Mouse (Mus musculus): ENCODE data around the gene Pcare. TPM values are rescaled to one million over a fixed set of nuclear protein-coding genes. Genes with fewer than 3 reads are reported as not detected.

Gene Pcare
- total and polyA plus RNA-seq, 3 experiments: 0.02 to 0.45 (median 0.26) TPM

DNA sequence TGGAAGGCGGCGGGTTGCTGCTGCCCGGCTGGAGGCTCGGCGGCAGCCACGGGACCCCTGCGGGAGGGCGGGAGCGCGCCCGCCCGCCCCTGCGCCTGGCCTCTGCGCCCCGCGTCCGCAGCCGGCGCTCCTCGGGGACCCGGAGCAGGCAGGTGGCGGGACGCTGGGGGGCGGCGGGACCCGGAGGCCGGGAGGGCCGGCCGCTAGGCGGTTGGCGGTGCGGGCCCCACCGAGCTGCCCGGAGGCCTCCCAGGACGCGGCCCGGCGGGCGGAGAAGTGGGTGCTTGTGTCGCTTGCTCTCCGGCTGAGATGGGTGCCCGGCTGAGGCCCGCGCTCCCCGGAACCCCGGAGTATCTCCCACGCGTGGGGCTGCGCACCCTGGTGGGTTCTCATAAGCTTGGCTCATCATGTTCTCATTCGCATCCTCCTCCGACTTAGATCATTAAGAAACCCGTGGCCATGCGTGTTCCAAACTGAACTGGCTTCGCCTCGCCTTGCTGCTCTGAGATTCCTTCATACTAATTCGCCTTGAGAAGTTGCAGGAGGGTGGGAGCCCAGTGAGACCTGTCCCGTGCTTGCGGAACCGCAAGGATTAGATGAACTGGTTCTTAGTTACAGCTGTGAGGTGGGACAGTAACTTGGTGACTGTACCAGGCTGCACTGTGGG lies 30.1 kb upstream of the Pcare start:
- Histone ChIP-seq H3K4me1 (ENCODE audit: control insufficient read depth, insufficient read depth, low read length) (peaks cover 1% of the 10 kb centered on the region; the same call in 1 of the 2 replicates), H3K9ac (ENCODE audit: low read depth, low read length) (peak overlapping the region; percentile 73), H3K79me2 (replicated peaks; ENCODE audit: control insufficient read depth, insufficient read depth, low read length) (no peaks in the 10 kb centered on the region), H3K4me3 (peak overlapping the region; percentile 48), H3K27ac (peak overlapping the region; percentile 80), H3K36me3 (ENCODE audit: control insufficient read depth, insufficient read depth, low read length) (0 out of 2 replicates have a peak, but pooled peaks cover 2% of the 10 kb centered on the region), H3K27me3 (ENCODE audit: control insufficient read depth, insufficient read depth, low read length) (no peaks in the 10 kb centered on the region)
- TF ChIP-seq POLR2A (IDR thresholded peaks at IDR 0.05; ENCODE audit: insufficient read depth, low read depth, low read length): no peak
- no peak for TF ChIP-seq EP300 (IDR thresholded peaks at IDR 0.05; ENCODE audit: insufficient read depth, low read depth, low read length)
- no peak for TF ChIP-seq CTCF (IDR thresholded peaks at IDR 0.05)
- intact Hi-C loops (cut with DNase I): loop anchor here (5.0 kb wide), 1 partner anchor 121 kb away; no protein-coding TSS in a partner anchor
- peak in 1 of 2 experiments; percentile 39 for DNase-seq
- 1% methylated on average over 59 of the region's 59 CpGs for WGBS

DNA sequence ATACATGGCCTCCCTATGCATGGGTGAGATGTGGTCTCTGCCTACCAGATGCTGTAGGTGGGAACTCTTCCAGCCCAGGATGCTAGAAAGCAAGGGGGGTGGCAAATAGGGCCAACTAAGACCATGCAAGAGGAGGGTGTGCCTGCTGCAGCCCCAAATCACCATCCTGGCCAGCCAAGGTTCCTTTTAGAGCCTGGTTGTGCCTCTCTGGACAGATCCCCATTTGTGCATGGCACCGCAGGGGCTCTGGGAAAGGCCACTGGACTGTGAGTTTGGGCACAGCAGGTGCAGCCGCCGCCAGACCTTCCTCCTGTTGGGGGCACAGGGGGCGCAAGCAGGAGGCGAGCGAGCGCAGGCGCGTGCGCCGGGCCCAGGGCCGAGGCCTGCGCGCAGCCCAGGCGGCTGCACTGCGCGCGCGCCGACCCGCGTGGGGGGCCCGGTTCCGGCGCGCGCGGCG lies 29.6 kb upstream of the Pcare start:
- 0 out of 2 replicates have a peak, but pooled peaks cover 2% of the 10 kb centered on the region for H3K36me3 ChIP-seq (ENCODE audit: control insufficient read depth, insufficient read depth, low read length)
- under 1% methylated on average over 29 of the region's 29 CpGs for WGBS
- H3K9ac ChIP-seq (ENCODE audit: low read depth, low read length): peak overlapping the region; percentile 73
- peak overlapping the region; percentile 36; the same call in 1 of the 2 replicates for H3K27ac ChIP-seq
- intact Hi-C loops (cut with DNase I): loop anchor here (5.0 kb wide), 1 partner anchor 120 kb away; no protein-coding TSS in a partner anchor
- H3K4me3 ChIP-seq: 0 out of 2 replicates have a peak overlapping the region, but pooled peaks have one; percentile 28
- H3K4me1 ChIP-seq (ENCODE audit: control insufficient read depth, insufficient read depth, low read length): peaks cover 1% of the 10 kb centered on the region; the same call in 1 of the 2 replicates
- peak in 1 of 2 experiments; percentile 44 for DNase-seq
- no peaks in the 10 kb centered on the region for H3K27me3 ChIP-seq (ENCODE audit: control insufficient read depth, insufficient read depth, low read length)
- TF ChIP-seq CTCF (IDR thresholded peaks at IDR 0.05) (peak; percentile 6; the same call in 1 of the 2 replicates), POLR2A (IDR thresholded peaks at IDR 0.05; ENCODE audit: insufficient read depth, low read depth, low read length) (no peak)
- H3K79me2 ChIP-seq (replicated peaks; ENCODE audit: control insufficient read depth, insufficient read depth, low read length): no peaks in the 10 kb centered on the region

DNA sequence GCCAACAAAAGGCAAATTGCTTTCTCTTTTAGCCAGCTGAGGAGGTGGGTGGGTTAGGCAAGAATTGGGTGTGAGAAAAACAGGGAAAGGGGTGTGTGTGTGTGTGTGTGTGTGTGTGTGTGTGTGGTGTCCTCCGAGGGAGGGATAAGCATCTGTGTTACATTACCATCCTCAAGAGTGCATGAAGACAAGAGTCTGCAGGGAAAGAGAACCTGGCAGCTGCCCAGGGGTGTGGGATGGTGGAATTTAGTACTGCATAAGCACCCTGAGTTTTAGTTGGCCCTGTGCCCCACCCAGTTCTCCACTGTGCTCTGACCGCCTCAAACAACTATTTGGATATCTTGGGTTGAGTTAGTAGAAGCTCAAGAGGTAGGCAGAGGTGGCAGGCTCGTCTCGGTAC lies 28.3 kb upstream of the Pcare start:
- no peak overlapping the region for H3K4me3 ChIP-seq
- H3K79me2 ChIP-seq (replicated peaks; ENCODE audit: control insufficient read depth, insufficient read depth, low read length): no peaks in the 10 kb centered on the region
- H3K27ac ChIP-seq: no peak overlapping the region
- 0 out of 2 replicates have a peak, but pooled peaks cover 2% of the 10 kb centered on the region for H3K36me3 ChIP-seq (ENCODE audit: control insufficient read depth, insufficient read depth, low read length)
- intact Hi-C loops (cut with DNase I): loop anchor here (5.0 kb wide), 1 partner anchor 119 kb away; no protein-coding TSS in a partner anchor
- H3K4me1 ChIP-seq (ENCODE audit: control insufficient read depth, insufficient read depth, low read length): peaks cover 1% of the 10 kb centered on the region; the same call in 1 of the 2 replicates
- peak in 1 of 2 experiments; percentile 14 for DNase-seq
- H3K27me3 ChIP-seq (ENCODE audit: control insufficient read depth, insufficient read depth, low read length): no peaks in the 10 kb centered on the region
- no peak overlapping the region for H3K9ac ChIP-seq (ENCODE audit: low read depth, low read length)
- no peak for TF ChIP-seq POLR2A (IDR thresholded peaks at IDR 0.05; ENCODE audit: insufficient read depth, low read depth, low read length)
- TF ChIP-seq CTCF (IDR thresholded peaks at IDR 0.05): no peak
- no peak for TF ChIP-seq EP300 (IDR thresholded peaks at IDR 0.05; ENCODE audit: insufficient read depth, low read depth, low read length)
- 42% methylated on average over 4 of the region's 4 CpGs for WGBS

GRCm38 (mm10) chr17:71780490-71780889 lies 27.8 kb upstream of the Pcare start:
- TF ChIP-seq EP300 (IDR thresholded peaks at IDR 0.05; ENCODE audit: insufficient read depth, low read depth, low read length) (no peak), POLR2A (IDR thresholded peaks at IDR 0.05; ENCODE audit: insufficient read depth, low read depth, low read length) (no peak), CTCF (IDR thresholded peaks at IDR 0.05) (no peak)
- Histone ChIP-seq H3K4me3 (no peak overlapping the region), H3K4me1 (ENCODE audit: control insufficient read depth, insufficient read depth, low read length) (peaks cover 1% of the 10 kb centered on the region; the same call in 1 of the 2 replicates), H3K36me3 (ENCODE audit: control insufficient read depth, insufficient read depth, low read length) (0 out of 2 replicates have a peak, but pooled peaks cover under 1% of the 10 kb centered on the region), H3K27me3 (ENCODE audit: control insufficient read depth, insufficient read depth, low read length) (no peaks in the 10 kb centered on the region), H3K9ac (ENCODE audit: low read depth, low read length) (no peak overlapping the region), H3K79me2 (replicated peaks; ENCODE audit: control insufficient read depth, insufficient read depth, low read length) (no peaks in the 10 kb centered on the region), H3K27ac (no peak overlapping the region)
- intact Hi-C loops (cut with DNase I): loop anchor here (5.0 kb wide), 1 partner anchor 118 kb away; no protein-coding TSS in a partner anchor
- 83% methylated on average over 2 of the region's 2 CpGs for WGBS
- no peak for DNase-seq

- TF ChIP-seq POLR2A (IDR thresholded peaks at IDR 0.05; ENCODE audit: insufficient read depth, low read depth, low read length) (no peak), EP300 (IDR thresholded peaks at IDR 0.05; ENCODE audit: insufficient read depth, low read depth, low read length) (no peak), CTCF (IDR thresholded peaks at IDR 0.05) (peak; percentile 48)
- Histone ChIP-seq H3K27me3 (ENCODE audit: control insufficient read depth, insufficient read depth, low read length) (no peaks in the 10 kb centered on the region), H3K79me2 (replicated peaks; ENCODE audit: control insufficient read depth, insufficient read depth, low read length) (no peaks in the 10 kb centered on the region), H3K4me3 (no peak overlapping the region), H3K4me1 (ENCODE audit: control insufficient read depth, insufficient read depth, low read length) (no peaks in the 10 kb centered on the region), H3K36me3 (ENCODE audit: control insufficient read depth, insufficient read depth, low read length) (no peaks in the 10 kb centered on the region), H3K27ac (no peak overlapping the region), H3K9ac (ENCODE audit: low read depth, low read length) (no peak overlapping the region)
- DNase-seq: no peak
- WGBS: 71% methylated on average over 3 of the region's 3 CpGs
- intact Hi-C loops (cut with DNase I): no loop called here
Observed at GRCm38 (mm10) chr17:71778696-71779095, 26.0 kb upstream of the Pcare start.

GRCm38 (mm10) chr17:71775279-71775678 lies 22.6 kb upstream of the Pcare start:
- 71% methylated on average over 4 of the region's 4 CpGs for WGBS

More at GRCm38 (mm10) chr17:71775279-71775678, 22.6 kb upstream of the Pcare start:
- DNase-seq: no peak
- Histone ChIP-seq H3K79me2 (replicated peaks; ENCODE audit: control insufficient read depth, insufficient read depth, low read length) (no peaks in the 10 kb centered on the region), H3K4me1 (ENCODE audit: control insufficient read depth, insufficient read depth, low read length) (no peaks in the 10 kb centered on the region), H3K27me3 (ENCODE audit: control insufficient read depth, insufficient read depth, low read length) (no peaks in the 10 kb centered on the region), H3K27ac (no peak overlapping the region), H3K4me3 (no peak overlapping the region), H3K9ac (ENCODE audit: low read depth, low read length) (no peak overlapping the region), H3K36me3 (ENCODE audit: control insufficient read depth, insufficient read depth, low read length) (no peaks in the 10 kb centered on the region)
- TF ChIP-seq CTCF (IDR thresholded peaks at IDR 0.05) (no peak), EP300 (IDR thresholded peaks at IDR 0.05; ENCODE audit: insufficient read depth, low read depth, low read length) (no peak), POLR2A (IDR thresholded peaks at IDR 0.05; ENCODE audit: insufficient read depth, low read depth, low read length) (no peak)
- intact Hi-C loops (cut with DNase I): no loop called here

All from heart, adult 2 months (tissue).